Comparison of ENCODE assay signal across 8 mouse cellular contexts in the genomic region with DNA sequence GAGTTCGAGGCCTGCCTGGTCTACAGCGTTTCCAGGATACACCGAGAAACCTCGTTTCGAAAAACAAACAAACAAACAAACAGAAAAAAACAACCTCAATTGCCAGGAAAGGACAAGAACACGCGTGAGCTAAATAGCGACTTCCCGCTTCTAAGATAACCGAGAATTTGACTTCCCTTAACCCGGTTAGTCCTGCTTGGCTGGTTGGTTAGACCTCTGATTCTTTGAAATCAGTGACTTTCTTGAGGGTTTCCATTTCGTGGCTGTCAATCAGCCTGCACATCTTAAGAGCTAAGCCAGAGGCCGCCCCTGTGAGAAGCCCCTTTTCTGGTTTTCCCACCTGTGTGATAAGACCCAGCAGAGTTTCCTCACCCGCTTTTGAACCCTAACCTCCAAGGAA. TPM values are rescaled to one million over a fixed set of nuclear protein-coding genes. Genes with fewer than 3 reads are reported as not detected.
DNase-seq lines count a peak whose midpoint lies in the region; ATAC-seq lines count a peak whose summit lies in the region.

No protein-coding gene starts in this region.

- no peaks in the 10 kb centered on the region for H3K9me3 ChIP-seq in lung, embryonic 16.5 days (ENCODE audit: control insufficient read depth, low read length)
- no peaks in the 10 kb centered on the region for H3K9me3 ChIP-seq in hindbrain, embryonic 13.5 days
- H3K9me3 ChIP-seq in midbrain, embryonic 14.5 days (ENCODE audit: control insufficient read depth, low read length): no peaks in the 10 kb centered on the region

- H3K9ac ChIP-seq in lung, embryonic 16.5 days (ENCODE audit: low read length): peak overlapping the region; percentile 98
- H3K9ac ChIP-seq in hindbrain, embryonic 13.5 days: peak overlapping the region; percentile 88
- H3K9ac ChIP-seq in midbrain, embryonic 14.5 days (replicated peaks; ENCODE audit: low read length): peak overlapping the region; percentile 69

- DNase-seq in lung, postnatal 10 days: no peak
- no peak for DNase-seq in midbrain, embryonic 14.5 days
- no peak for DNase-seq in cerebellum, adult 9-11 months
- no peak for DNase-seq in T-cell, adult 2 months (ENCODE audit: low spot score)
- no peak for DNase-seq in urinary bladder, postnatal 36 days (ENCODE audit: low spot score in 2 of 2)

- 12% methylated on average over 14 of the region's 14 CpGs for WGBS in lung, embryonic 16.5 days
- WGBS in hindbrain, embryonic 13.5 days: 34% methylated on average over 14 of the region's 14 CpGs
- 26% methylated on average over 14 of the region's 14 CpGs for WGBS in midbrain, embryonic 14.5 days

- no peaks in the 10 kb centered on the region for H3K36me3 ChIP-seq in lung, embryonic 16.5 days (ENCODE audit: control insufficient read depth, insufficient read depth, low read length)
- no peaks in the 10 kb centered on the region for H3K36me3 ChIP-seq in hindbrain, embryonic 13.5 days
- H3K36me3 ChIP-seq in midbrain, embryonic 14.5 days (ENCODE audit: control insufficient read depth, insufficient read depth, low read length): no peaks in the 10 kb centered on the region

- no peaks in the 10 kb centered on the region for H3K27me3 ChIP-seq in lung, embryonic 16.5 days (ENCODE audit: control insufficient read depth, insufficient read depth, low read depth, low read length)
- no peaks in the 10 kb centered on the region for H3K27me3 ChIP-seq in hindbrain, embryonic 13.5 days
- H3K27me3 ChIP-seq in midbrain, embryonic 14.5 days (ENCODE audit: control insufficient read depth, insufficient read depth, low read length): no peaks in the 10 kb centered on the region

- H3K4me1 ChIP-seq in lung, embryonic 16.5 days (replicated peaks; ENCODE audit: control insufficient read depth, insufficient read depth, low read length): peaks cover 12% of the 10 kb centered on the region
- peaks cover 13% of the 10 kb centered on the region for H3K4me1 ChIP-seq in hindbrain, embryonic 13.5 days (replicated peaks)
- peaks cover 10% of the 10 kb centered on the region; the same call in 1 of the 2 replicates for H3K4me1 ChIP-seq in midbrain, embryonic 14.5 days (ENCODE audit: control insufficient read depth, insufficient read depth, low read length)

- H3K27ac ChIP-seq in lung, embryonic 16.5 days (ENCODE audit: low read length): no peak overlapping the region
- 0 out of 2 replicates have a peak overlapping the region, but pooled peaks have one; percentile 90 for H3K27ac ChIP-seq in hindbrain, embryonic 13.5 days
- H3K27ac ChIP-seq in midbrain, embryonic 14.5 days (replicated peaks; ENCODE audit: low read depth, low read length): no peak overlapping the region

- peak overlapping the region; percentile 93 for H3K4me3 ChIP-seq in lung, embryonic 16.5 days (ENCODE audit: low read length)
- H3K4me3 ChIP-seq in hindbrain, embryonic 13.5 days: peak overlapping the region; percentile 82
- peak overlapping the region; percentile 68 for H3K4me3 ChIP-seq in midbrain, embryonic 14.5 days (replicated peaks; ENCODE audit: low read depth, low read length)

- peak overlapping the region; percentile 82 for H3K4me2 ChIP-seq in lung, embryonic 16.5 days (ENCODE audit: low read depth, low read length)
- H3K4me2 ChIP-seq in hindbrain, embryonic 13.5 days: peak overlapping the region; percentile 66
- H3K4me2 ChIP-seq in midbrain, embryonic 14.5 days (ENCODE audit: low read length): peak overlapping the region; percentile 57

- ATAC-seq in lung, embryonic 16.5 days (ENCODE audit: low read depth): no peak
- ATAC-seq in common myeloid progenitor, adult 5-6 weeks (replicated peaks; ENCODE audit: low read depth, poor library complexity, severe bottlenecking): 0 out of 2 replicates have a peak, but pooled peaks have one; percentile 12
- no peak for ATAC-seq in hindbrain, embryonic 13.5 days (ENCODE audit: low FRiP score)
- no peak for ATAC-seq in midbrain, embryonic 14.5 days (ENCODE audit: low FRiP score, low TSS enrichment)

RNA-seq across cellular contexts. Expression of a gene that starts 0.9 kb away (rescaled TPM):
- polyA plus RNA-seq in lung, embryonic 16.5 days (2015; fragmentation: Nextera tagmentation; extraction: Ambion mirVana): 84.4 and 91.7 TPM in 2 replicates
- 87.6 and 91.5 TPM in 2 replicates for total RNA-seq in common myeloid progenitor, adult 5-6 weeks (2017)
- 50.5 and 50.8 TPM in 2 replicates for polyA plus RNA-seq in hindbrain, embryonic 13.5 days (2015; fragmentation: Nextera tagmentation; extraction: Ambion mirVana)
- polyA plus RNA-seq in midbrain, embryonic 14.5 days (2014; fragmentation: Nextera tagmentation; extraction: Ambion mirVana): 36.2 and 49.1 TPM in 2 replicates
